Mouse (Mus musculus) MEL (cell line): Measurements from ENCODE around the gene Herc1. TPM values are rescaled to one million over a fixed set of nuclear protein-coding genes. Genes with fewer than 3 reads are reported as not detected.

Experiments
- DNase-seq: peaks from one replicate; pipeline ENCODE4 v3.0.0; 2011; ENCODE audit warnings: low read depth, low spot score
- H3K27ac ChIP-seq: 2 replicates; pipeline ENCODE4 v1.5.1; 2012; ENCODE audit warnings: low read depth, mild to moderate bottlenecking, control low read depth, low read length, moderate library complexity; ENCODE audit not compliant: control insufficient read depth
- H3K27me3 ChIP-seq, 2 experiments: fragments of 150-350 bp in 1 of 2; sonication (generic) in 1 of 2; 2 replicates each; pipeline ENCODE4 v1.6.1; 2012; ENCODE audit warnings: low read length in 2 of 2, mild to moderate bottlenecking in 2 of 2, improper control_type of control experiment in 1 of 2, moderate library complexity in 1 of 2; ENCODE audit not compliant: insufficient read depth in 2 of 2, control insufficient read depth in 1 of 2
- H3K36me3 ChIP-seq, 2 experiments: 2 replicates each; pipeline ENCODE4 v1.6.1; 2012 to 2014; ENCODE audit warnings: low read length in 2 of 2, improper control_type of control experiment in 1 of 2, inconsistent platforms in 1 of 2, mild to moderate bottlenecking in 1 of 2; ENCODE audit not compliant: insufficient read depth in 2 of 2, control insufficient read depth in 1 of 2
- H3K4me1 ChIP-seq, 2 experiments: fragments of 150-350 bp in 1 of 2; sonication (generic) in 1 of 2; 2 replicates each; pipeline ENCODE4 v1.6.1; 2012; ENCODE audit warnings: low read length in 2 of 2, improper control_type of control experiment in 1 of 2, mild to moderate bottlenecking in 1 of 2; ENCODE audit not compliant: insufficient read depth in 2 of 2, control insufficient read depth in 1 of 2
- H3K4me3 ChIP-seq, 2 experiments: fragments of 150-350 bp in 1 of 2; sonication (generic) in 1 of 2; 2 replicates each; pipeline ENCODE4 v1.5.1; 2012; ENCODE audit warnings: low read depth in 2 of 2, low read length in 2 of 2, mild to moderate bottlenecking in 2 of 2, moderate library complexity in 2 of 2, control low read depth in 1 of 2, improper control_type of control experiment in 1 of 2; ENCODE audit not compliant: control insufficient read depth in 1 of 2, insufficient read depth in 1 of 2
- H3K79me2 ChIP-seq: 2 replicates; pipeline ENCODE4 v1.6.1; 2012; ENCODE audit warnings: mild to moderate bottlenecking, low read length, moderate library complexity; ENCODE audit not compliant: control insufficient read depth, poor library complexity, insufficient read depth
- H3K9ac ChIP-seq: 2 replicates; pipeline ENCODE4 v1.6.1; 2012; ENCODE audit warnings: low read depth, mild to moderate bottlenecking, control low read depth, low read length, moderate library complexity; ENCODE audit not compliant: control insufficient read depth, poor library complexity, severe bottlenecking
- H3K9me3 ChIP-seq: fragments of 150-350 bp; sonication (generic); replicated peaks from 2 replicates; pipeline ENCODE4 v1.6.1; 2012; ENCODE audit warnings: mild to moderate bottlenecking, low read length, improper control_type of control experiment, moderate library complexity; ENCODE audit not compliant: insufficient read depth
- BHLHE40 ChIP-seq: IDR thresholded peaks from 2 replicates; pipeline ENCODE4 v1.6.1; 2012; ENCODE audit warnings: low read depth, mild to moderate bottlenecking, inconsistent platforms, low read length, improper control_type of control experiment, borderline replicate concordance
- EP300 ChIP-seq, 2 experiments: IDR thresholded peaks; 2 replicates each; pipeline ENCODE4 v1.6.1; 2011; ENCODE audit warnings: improper control_type of control experiment in 2 of 2, low read length in 2 of 2, low read depth in 1 of 2, mild to moderate bottlenecking in 1 of 2
- ETS1 ChIP-seq: IDR thresholded peaks from 2 replicates; pipeline ENCODE4 v1.6.1; 2012; ENCODE audit warnings: low read depth, mild to moderate bottlenecking, inconsistent platforms, low read length, improper control_type of control experiment, moderate library complexity
- GABPA ChIP-seq: IDR thresholded peaks from 2 replicates; pipeline ENCODE4 v1.6.1; 2012; ENCODE audit warnings: low read depth, mild to moderate bottlenecking, inconsistent platforms, low read length, improper control_type of control experiment, moderate library complexity
- GATA1 ChIP-seq: IDR thresholded peaks from 2 replicates; pipeline ENCODE4 v1.6.1; 2011; ENCODE audit warnings: low read depth, low read length, improper control_type of control experiment
- MAX ChIP-seq: IDR thresholded peaks from 2 replicates; pipeline ENCODE4 v1.6.1; 2011; ENCODE audit warnings: low read length, improper control_type of control experiment
- MAZ ChIP-seq: IDR thresholded peaks from 2 replicates; pipeline ENCODE4 v1.6.1; 2012; ENCODE audit warnings: low read depth, mild to moderate bottlenecking, inconsistent platforms, low read length, improper control_type of control experiment
- MXI1 ChIP-seq: IDR thresholded peaks from 2 replicates; pipeline ENCODE4 v1.6.1; 2011; ENCODE audit warnings: mild to moderate bottlenecking, low read depth, low read length, improper control_type of control experiment
- MYB ChIP-seq: IDR thresholded peaks from 2 replicates; pipeline ENCODE4 v1.6.1; 2011; ENCODE audit warnings: mild to moderate bottlenecking, low read depth, low read length, improper control_type of control experiment
- MYC ChIP-seq: IDR thresholded peaks from 2 replicates; pipeline ENCODE4 v1.6.1; 2011; ENCODE audit warnings: low read depth, mild to moderate bottlenecking, low read length, improper control_type of control experiment, moderate library complexity
- NRF1 ChIP-seq: IDR thresholded peaks from 2 replicates; pipeline ENCODE4 v1.6.1; 2014; ENCODE audit warnings: low read depth, mild to moderate bottlenecking, inconsistent platforms, low read length, improper control_type of control experiment, moderate library complexity; ENCODE audit not compliant: poor library complexity, insufficient read depth, severe bottlenecking
- RAD21 ChIP-seq: IDR thresholded peaks from 2 replicates; pipeline ENCODE4 v1.6.1; 2011; ENCODE audit warnings: mild to moderate bottlenecking, low read depth, low read length, improper control_type of control experiment
- RCOR1 ChIP-seq: IDR thresholded peaks from 2 replicates; pipeline ENCODE4 v1.6.1; 2012; ENCODE audit warnings: low read depth, mild to moderate bottlenecking, inconsistent platforms, low read length, improper control_type of control experiment
- SIN3A ChIP-seq: IDR thresholded peaks from 2 replicates; pipeline ENCODE4 v1.6.1; 2012; ENCODE audit warnings: low read length, improper control_type of control experiment, inconsistent platforms
- SMC3 ChIP-seq: IDR thresholded peaks from 2 replicates; pipeline ENCODE4 v1.6.1; 2011; ENCODE audit warnings: low read depth, low read length, improper control_type of control experiment
- TBP ChIP-seq: IDR thresholded peaks from 2 replicates; pipeline ENCODE4 v1.8.0; 2011; ENCODE audit warnings: low read depth, low read length, improper control_type of control experiment
- TCF12 ChIP-seq: IDR thresholded peaks from 2 replicates; pipeline ENCODE4 v1.6.1; 2014; ENCODE audit warnings: low read depth, mild to moderate bottlenecking, inconsistent platforms, low read length, improper control_type of control experiment, moderate library complexity
- ZNF384 ChIP-seq: IDR thresholded peaks from 2 replicates; pipeline ENCODE4 v1.6.1; 2012; ENCODE audit warnings: low read depth, mild to moderate bottlenecking, inconsistent platforms, low read length, improper control_type of control experiment
- polyA plus RNA-seq, 2 experiments: library from polyadenylated mRNA; stranded (reverse) in 1 of 2; unstranded in 1 of 2; fragments of >175 nt in 1 of 2; fragments of >200 nt in 1 of 2; gene quantifications; 2 replicates each; pipeline versions ENCODE4 v1.2.1 to v1.2.4; 2012; ENCODE audit warnings: low replicate concordance in 2 of 2, low read depth in 1 of 2; ENCODE audit not compliant: insufficient read length in 2 of 2, insufficient read depth in 1 of 2, missing spikeins in 1 of 2
- total RNA-seq: library from RNA; depleted of rRNA; stranded (reverse); fragments of 300-350 nt; gene quantifications from 2 replicates; pipeline ENCODE4 v1.2.3, GENCODE M21; 2012

The Herc1 gene
- total and polyA plus RNA-seq, 3 experiments, result 22.7 to 28.8 (median 23.2) TPM

DNA sequence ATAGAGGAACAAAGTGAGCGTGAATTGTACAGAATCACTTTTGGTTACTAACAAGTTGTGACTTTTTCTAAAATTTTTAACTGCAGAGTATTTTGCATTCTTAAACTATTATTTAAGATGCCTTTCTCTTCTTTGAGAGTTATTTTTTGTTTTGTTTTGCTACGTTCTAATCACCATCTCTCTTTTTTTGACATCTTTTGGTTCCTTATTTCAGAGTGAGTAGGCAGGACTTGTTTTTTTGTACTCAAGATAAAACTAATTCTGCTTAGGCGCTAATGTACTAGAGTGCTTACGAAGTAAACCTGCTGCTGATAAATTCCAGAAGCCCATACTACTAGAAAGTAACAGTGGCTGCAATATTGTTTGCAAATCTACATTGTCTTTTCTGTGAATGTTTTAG lies 8.9 kb downstream of the Herc1 start (continued):
- peak; percentile 81; the same call in 1 of the 2 replicates for TF ChIP-seq ZNF384
- no peak for TF ChIP-seq GABPA

DNA sequence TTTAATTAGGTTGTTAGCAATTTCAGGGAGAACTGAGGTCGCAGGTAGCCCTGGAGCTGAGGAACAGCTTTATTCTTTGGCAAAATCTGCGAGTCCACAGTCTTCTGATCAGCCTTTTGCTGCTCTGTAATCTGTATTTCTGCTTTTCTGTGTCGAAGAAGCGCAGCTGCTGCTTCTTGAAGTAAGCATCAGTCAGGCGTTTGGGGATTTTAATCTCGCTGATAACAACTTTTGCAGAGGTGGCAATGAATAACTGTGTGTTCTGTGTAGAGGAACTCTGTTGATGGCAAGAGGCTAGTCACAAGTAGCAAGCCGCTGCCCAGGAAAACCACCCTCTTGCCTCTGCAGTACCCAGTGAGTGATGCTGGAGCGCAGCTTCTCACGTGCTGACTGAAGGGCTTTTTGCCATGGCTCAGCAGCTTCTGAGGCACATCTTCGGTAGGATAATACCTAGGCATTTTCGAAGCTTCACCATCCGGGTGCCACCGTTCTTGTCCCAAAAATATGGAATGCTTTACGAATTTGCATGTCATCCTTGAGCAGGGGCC lies 10.0 kb downstream of the Herc1 start:
- H3K4me1 ChIP-seq, result peaks cover 11 to 23% of the 10 kb centered on the region in 2 experiments
- 0 out of 2 replicates have a peak overlapping the region, but pooled peaks have one; percentile 7 for H3K27ac ChIP-seq
- TF ChIP-seq MXI1 (peak; percentile 46), BHLHE40 (peak; percentile 60; the same call in 1 of the 2 replicates), ETS1 (peak; percentile 77), GABPA (no peak), RCOR1 (peak; percentile 73; the same call in 1 of the 2 replicates), SIN3A (peak; percentile 58), EP300 (IDR thresholded peaks at IDR 0.05; ENCODE audit: low read depth in 1 of 2, low read length in 2 of 2) (peak; percentile 46 to 53; a peak in 2 of 4 replicates), GATA1 (peak; percentile 78), TCF12 (peak; percentile 48), SMC3 (no peak)
- no peak overlapping the region for H3K4me3 ChIP-seq
- H3K9ac ChIP-seq, result no peak overlapping the region
- no peaks in the 10 kb centered on the region for H3K27me3 ChIP-seq
- H3K79me2 ChIP-seq, result peaks cover 51% of the 10 kb centered on the region
- DNase-seq, result peak; percentile 75
- peaks cover 1 to 38% of the 10 kb centered on the region in 2 experiments; a peak in 3 of 4 replicates for H3K36me3 ChIP-seq
- no peaks in the 10 kb centered on the region for H3K9me3 ChIP-seq

DNA sequence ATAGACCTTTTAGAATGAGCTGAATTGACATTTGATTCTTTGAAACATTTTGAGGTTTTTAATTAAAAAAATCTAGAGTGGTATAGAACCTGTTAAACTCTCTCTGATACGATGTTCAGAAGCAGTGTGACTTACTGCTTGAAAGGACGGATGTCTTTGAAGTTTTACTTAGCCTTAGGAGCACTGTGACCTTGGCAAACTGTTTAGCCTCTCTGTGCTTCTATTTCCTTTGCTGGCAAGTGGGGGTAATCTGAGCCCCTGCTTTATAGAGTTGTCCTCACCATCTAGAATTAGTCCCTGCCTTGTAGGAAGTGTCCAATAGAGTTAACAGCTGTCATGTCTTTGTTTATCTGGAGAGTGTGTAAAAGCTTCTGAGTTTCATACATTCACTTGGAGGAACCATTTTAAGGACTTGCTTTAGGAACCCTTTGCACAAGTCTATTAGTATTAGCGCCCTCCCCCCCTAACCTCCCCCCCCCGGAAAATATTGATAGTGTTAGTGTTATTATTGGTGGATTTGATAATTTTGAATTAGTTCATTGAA lies 18.7 kb downstream of the Herc1 start:
- Histone ChIP-seq H3K36me3 (peaks cover 7 to 40% of the 10 kb centered on the region in 2 experiments), H3K27ac (no peak overlapping the region), H3K4me3 (no peak overlapping the region), H3K9me3 (no peaks in the 10 kb centered on the region), H3K27me3 (no peaks in the 10 kb centered on the region), H3K79me2 (peaks cover 42% of the 10 kb centered on the region), H3K4me1 (peaks cover 11 to 24% of the 10 kb centered on the region in 2 experiments), H3K9ac (no peak overlapping the region)
- no peak for DNase-seq
- TF ChIP-seq TBP (no peak), BHLHE40 (no peak), MAX (no peak), MYC (no peak), RAD21 (no peak), MYB (no peak), MAZ (no peak), NRF1 (no peak)
- TF ChIP-seq, all 39 proteins: peak for 0
